Comparison of ENCODE assay signal across 22 mouse cellular contexts in genomic region chr3:135907028-135907427, GRCm38 (mm10).
"Had no signal": no experiment of that assay in that cellular context is flagged by ENCODE, and none has a peak within 500 bp of the region (broad histone marks: within the 10 kb centered on the region; RNA-seq: fewer than 3 reads in every experiment).

No protein-coding gene starts in this region.

- H3K27me3 ChIP-seq: limb, embryonic 13.5 days; midbrain, embryonic 15.5 days; neural tube, embryonic 12.5 days; neural tube, embryonic 15.5 days had no signal

- H3K36me3 ChIP-seq: limb, embryonic 13.5 days; midbrain, embryonic 15.5 days; neural tube, embryonic 12.5 days; neural tube, embryonic 15.5 days had no signal

- H3K4me2 ChIP-seq: limb, embryonic 13.5 days; lung, embryonic 14.5 days; midbrain, embryonic 11.5 days; midbrain, embryonic 15.5 days; neural tube, embryonic 12.5 days; neural tube, embryonic 15.5 days had no signal

- DNase-seq: kidney, adult 11 months; kidney, adult 8-10 months; kidney, postnatal 14 days; left cerebral cortex, postnatal 4 days; liver; liver, postnatal 0 days; lung, embryonic 14.5 days; right cerebral cortex, adult 18-20 months; right cerebral cortex, postnatal 14 days; right cerebral cortex, postnatal 4 days; thymus, adult 2 months; thymus, postnatal 14 days; thymus, postnatal 4 days had no signal

- ATAC-seq: liver, postnatal 0 days; lung, postnatal 0 days; midbrain, embryonic 15.5 days had no signal

- H3K27ac ChIP-seq: limb, embryonic 13.5 days; liver, embryonic 14.5 days; macrophage; midbrain, embryonic 15.5 days; neural tube, embryonic 12.5 days; neural tube, embryonic 15.5 days; stomach, postnatal 0 days had no signal

- H3K4me1 ChIP-seq: midbrain, embryonic 15.5 days; neural tube, embryonic 12.5 days; neural tube, embryonic 15.5 days had no signal

- H3K9me3 ChIP-seq: limb, embryonic 13.5 days; midbrain, embryonic 15.5 days; neural tube, embryonic 12.5 days; neural tube, embryonic 15.5 days had no signal

- H3K4me3 ChIP-seq: limb, embryonic 13.5 days; midbrain, embryonic 15.5 days; neural tube, embryonic 12.5 days; neural tube, embryonic 15.5 days had no signal

- H3K9ac ChIP-seq: limb, embryonic 13.5 days; liver, embryonic 14.5 days; liver, postnatal 0 days; lung, embryonic 14.5 days; midbrain, embryonic 15.5 days; neural tube, embryonic 12.5 days; neural tube, embryonic 15.5 days had no signal
